Mouse (Mus musculus) kidney, embryonic 14.5 days (tissue): ENCODE measurements at regions not wholly inside any gene's neighbourhood (a gene's known extent, or its start where the extent isn't known, plus 50 kb on each side); places are given as distances from the start of the nearest gene placed in this dataset.

Experiments used
- ATAC-seq: fragments of 200-750 bp; cut with Nextera tagmentation; 2 replicates; pipeline ENCODE4 v1.8.0; 2017; ENCODE audit warnings: moderate number of reproducible peaks, mild to moderate bottlenecking, moderate TSS enrichment, moderate library complexity; ENCODE audit not compliant: low FRiP score, low TSS enrichment
- H3K27ac ChIP-seq: fragments of 300-500 bp; sonication (generic); 2 replicates; pipeline ENCODE4 v1.5.1; 2014; ENCODE audit warnings: low read depth, mild to moderate bottlenecking, low read length, moderate library complexity, mixed read lengths
- H3K27me3 ChIP-seq: fragments of 300-500 bp; sonication (generic); 2 replicates; pipeline ENCODE4 v1.6.1; 2014; ENCODE audit warnings: mild to moderate bottlenecking, low read length; ENCODE audit not compliant: control insufficient read depth, insufficient read depth
- H3K36me3 ChIP-seq: fragments of 300-500 bp; sonication (generic); 2 replicates; pipeline ENCODE4 v1.6.1; 2014; ENCODE audit warnings: low read length, mixed read lengths; ENCODE audit not compliant: control insufficient read depth, insufficient read depth
- H3K4me1 ChIP-seq: fragments of 300-500 bp; sonication (generic); 2 replicates; pipeline ENCODE4 v1.6.1; 2014; ENCODE audit warnings: low read length, mixed read lengths; ENCODE audit not compliant: control insufficient read depth, insufficient read depth
- H3K4me2 ChIP-seq: fragments of 300-500 bp; sonication (generic); replicated peaks from 2 replicates; pipeline ENCODE4 v1.6.1; 2014; ENCODE audit warnings: low read depth, mild to moderate bottlenecking, low read length
- H3K4me3 ChIP-seq: fragments of 300-500 bp; sonication (generic); 2 replicates; pipeline ENCODE4 v1.5.1; 2014; ENCODE audit warnings: mild to moderate bottlenecking, low read length
- H3K9ac ChIP-seq: fragments of 300-500 bp; sonication (generic); 2 replicates; pipeline ENCODE4 v1.6.1; 2014; ENCODE audit warnings: low read depth, mild to moderate bottlenecking, low read length, moderate library complexity
- H3K9me3 ChIP-seq: fragments of 300-500 bp; sonication (generic); 2 replicates; pipeline ENCODE4 v1.6.1; 2016; ENCODE audit warnings: low read length; ENCODE audit not compliant: control insufficient read depth
- WGBS: fragments of 180-500 bp; shearing (Covaris S2); extraction: QIAGEN DNeasy Blood & Tissue Kit; methylation state at CpG from one replicate; pipeline ENCODE4 v1.1.7; 2014; 5-methylcytosine and 5-hydroxymethylcytosine counted together

DNA sequence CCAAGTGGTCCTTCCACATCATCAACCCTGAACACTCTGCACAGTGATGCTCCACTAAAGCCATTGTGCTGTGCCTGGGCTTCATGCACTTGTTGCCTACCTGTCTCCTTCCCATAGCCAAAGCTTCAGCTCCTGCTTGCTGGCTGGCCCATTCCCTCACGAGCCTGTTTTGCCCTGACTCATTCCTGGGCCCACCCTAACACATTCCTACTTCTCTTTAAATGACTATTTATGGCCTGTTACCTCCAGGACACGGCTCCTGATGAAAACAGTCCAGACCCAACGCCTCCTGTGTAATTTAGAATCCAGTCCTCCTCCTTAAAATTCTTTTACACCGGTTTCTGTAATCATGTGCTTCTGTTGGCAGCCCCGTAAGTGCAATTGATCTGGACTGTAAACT is 175.1 kb upstream of the Tnp1 start:
- Histone ChIP-seq H3K9ac (no peak overlapping the region), H3K4me3 (no peak overlapping the region), H3K27ac (no peak overlapping the region), H3K4me2 (no peak overlapping the region), H3K9me3 (no peaks in the 10 kb centered on the region), H3K27me3 (no peaks in the 10 kb centered on the region), H3K36me3 (no peaks in the 10 kb centered on the region), H3K4me1 (no peaks in the 10 kb centered on the region)
- ATAC-seq = no peak
- WGBS = 36% methylated on average over 5 of the region's 5 CpGs

DNA sequence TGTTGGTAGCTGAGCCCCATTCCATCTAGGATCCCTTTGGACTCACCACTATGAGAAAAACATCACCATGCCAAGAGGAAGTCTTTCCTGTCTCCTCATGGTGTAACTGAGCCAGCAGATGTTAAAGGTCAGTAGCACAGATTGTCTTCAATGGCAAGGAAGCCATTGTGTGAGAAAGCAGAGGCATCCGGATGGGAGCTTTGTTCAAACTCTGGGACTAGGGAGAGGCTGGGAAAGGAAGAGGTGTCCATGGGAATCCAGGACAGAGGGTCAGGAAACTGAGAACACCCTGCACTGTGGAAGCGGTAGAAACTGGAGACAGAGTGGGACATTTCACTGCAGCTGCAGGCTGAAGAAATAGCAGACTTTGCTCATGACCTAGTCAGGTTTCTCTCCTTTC is 173.1 kb upstream of the Tnp1 start:
- no peak overlapping the region for H3K9ac ChIP-seq
- no peak for ATAC-seq
- no peaks in the 10 kb centered on the region for H3K36me3 ChIP-seq
- H3K4me3 ChIP-seq = no peak overlapping the region
- no peak overlapping the region for H3K27ac ChIP-seq
- no peaks in the 10 kb centered on the region for H3K4me1 ChIP-seq
- no peaks in the 10 kb centered on the region for H3K9me3 ChIP-seq
- H3K4me2 ChIP-seq = no peak overlapping the region
- H3K27me3 ChIP-seq = no peaks in the 10 kb centered on the region
- 79% methylated on average over 2 of the region's 2 CpGs for WGBS

DNA sequence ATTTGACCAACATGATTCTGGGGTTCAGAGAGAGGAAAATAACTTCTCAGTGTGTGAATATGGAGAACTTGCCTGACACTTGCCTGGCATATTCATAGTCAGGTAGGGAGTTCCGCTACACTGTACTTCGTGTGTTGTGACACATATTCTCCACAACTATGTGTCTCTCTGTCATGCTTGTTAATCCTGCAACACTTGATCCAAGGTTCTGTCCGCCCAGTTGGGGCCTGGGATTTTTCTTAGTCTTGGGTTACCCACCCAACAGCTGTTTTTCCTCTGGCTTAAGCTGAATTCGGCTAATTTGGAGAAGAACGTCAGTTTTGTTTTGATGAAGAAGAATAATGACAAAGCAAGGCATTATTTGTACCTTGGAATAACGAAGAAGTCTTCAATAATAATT is 168.8 kb upstream of the Tnp1 start:
- Histone ChIP-seq H3K4me1 (no peaks in the 10 kb centered on the region), H3K9ac (no peak overlapping the region), H3K36me3 (no peaks in the 10 kb centered on the region), H3K27me3 (no peaks in the 10 kb centered on the region), H3K4me2 (no peak overlapping the region), H3K9me3 (no peaks in the 10 kb centered on the region), H3K27ac (no peak overlapping the region), H3K4me3 (no peak overlapping the region)
- WGBS = 61% methylated on average over 6 of the region's 6 CpGs
- no peak for ATAC-seq

DNA sequence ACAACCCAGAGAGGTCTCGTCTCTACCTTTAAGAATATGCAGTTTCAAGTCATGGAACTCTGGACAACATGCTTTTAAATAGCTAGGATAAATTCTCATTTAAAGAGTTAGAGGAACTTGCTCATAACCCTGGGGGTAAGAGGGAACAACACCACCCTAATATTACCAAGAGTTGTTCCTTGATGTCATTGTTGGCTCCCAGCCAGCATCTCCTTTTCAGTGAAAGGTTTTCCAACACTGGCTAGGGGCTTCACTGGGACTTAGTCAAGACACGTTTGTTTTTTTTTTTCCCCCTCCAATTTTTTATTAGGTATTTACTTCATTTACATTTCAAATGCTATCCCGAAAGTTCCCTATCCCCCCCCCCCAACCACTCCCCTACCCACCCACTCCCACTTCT is 163.1 kb upstream of the Tnp1 start:
- no peak overlapping the region for H3K27ac ChIP-seq
- H3K36me3 ChIP-seq = no peaks in the 10 kb centered on the region
- no peak overlapping the region for H3K9ac ChIP-seq
- ATAC-seq = no peak
- no peaks in the 10 kb centered on the region for H3K27me3 ChIP-seq
- no peaks in the 10 kb centered on the region for H3K9me3 ChIP-seq
- no peak overlapping the region for H3K4me3 ChIP-seq
- H3K4me2 ChIP-seq = no peak overlapping the region
- WGBS = 70% methylated on average over 3 of the region's 3 CpGs
- H3K4me1 ChIP-seq = no peaks in the 10 kb centered on the region

DNA sequence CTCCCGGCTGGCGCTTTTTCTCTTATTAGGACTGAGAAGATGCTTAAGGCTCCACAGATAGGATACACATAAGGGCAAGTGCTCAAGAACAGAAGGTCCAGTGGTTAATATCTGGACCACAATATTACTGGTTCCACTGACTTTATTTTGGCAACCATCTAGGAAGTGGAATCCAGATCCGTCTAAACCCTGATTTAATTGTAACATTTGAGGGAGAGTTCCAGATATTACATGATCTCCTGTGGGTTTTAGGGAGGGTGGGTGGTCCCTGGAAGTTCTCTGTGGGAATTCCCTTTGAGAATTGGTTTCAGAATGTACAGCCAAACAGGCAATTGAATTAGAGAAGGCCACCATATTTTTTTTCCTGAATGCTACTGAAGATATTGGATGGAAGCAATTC is 161.4 kb upstream of the Tnp1 start:
- no peaks in the 10 kb centered on the region for H3K4me1 ChIP-seq
- H3K27ac ChIP-seq = no peak overlapping the region
- no peak overlapping the region for H3K4me2 ChIP-seq
- no peak overlapping the region for H3K4me3 ChIP-seq
- no peaks in the 10 kb centered on the region for H3K27me3 ChIP-seq
- H3K9ac ChIP-seq = no peak overlapping the region
- no peak for ATAC-seq
- H3K9me3 ChIP-seq = no peaks in the 10 kb centered on the region
- WGBS = 95% methylated on average over 3 of the region's 3 CpGs
- H3K36me3 ChIP-seq = no peaks in the 10 kb centered on the region

DNA sequence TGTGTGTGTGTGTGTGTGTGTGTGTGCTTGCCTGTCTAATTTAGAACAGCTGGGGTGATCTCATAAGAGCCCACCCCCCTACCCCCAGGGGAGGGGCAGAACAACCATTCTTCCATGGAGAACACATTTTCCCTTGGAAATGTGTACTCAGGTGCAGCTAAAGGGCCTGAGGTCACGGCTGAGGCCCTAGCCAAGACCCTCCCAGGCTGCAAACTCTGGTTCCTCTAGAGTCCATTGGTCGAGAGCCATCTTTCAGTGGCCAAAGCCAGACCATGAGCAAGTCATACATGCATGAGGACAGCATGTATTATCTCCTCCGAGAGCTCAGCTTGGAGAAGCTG is 154.9 kb upstream of the Tnp1 start:
- no peak overlapping the region for H3K4me3 ChIP-seq
- WGBS = 39% methylated on average over 3 of the region's 3 CpGs

DNA sequence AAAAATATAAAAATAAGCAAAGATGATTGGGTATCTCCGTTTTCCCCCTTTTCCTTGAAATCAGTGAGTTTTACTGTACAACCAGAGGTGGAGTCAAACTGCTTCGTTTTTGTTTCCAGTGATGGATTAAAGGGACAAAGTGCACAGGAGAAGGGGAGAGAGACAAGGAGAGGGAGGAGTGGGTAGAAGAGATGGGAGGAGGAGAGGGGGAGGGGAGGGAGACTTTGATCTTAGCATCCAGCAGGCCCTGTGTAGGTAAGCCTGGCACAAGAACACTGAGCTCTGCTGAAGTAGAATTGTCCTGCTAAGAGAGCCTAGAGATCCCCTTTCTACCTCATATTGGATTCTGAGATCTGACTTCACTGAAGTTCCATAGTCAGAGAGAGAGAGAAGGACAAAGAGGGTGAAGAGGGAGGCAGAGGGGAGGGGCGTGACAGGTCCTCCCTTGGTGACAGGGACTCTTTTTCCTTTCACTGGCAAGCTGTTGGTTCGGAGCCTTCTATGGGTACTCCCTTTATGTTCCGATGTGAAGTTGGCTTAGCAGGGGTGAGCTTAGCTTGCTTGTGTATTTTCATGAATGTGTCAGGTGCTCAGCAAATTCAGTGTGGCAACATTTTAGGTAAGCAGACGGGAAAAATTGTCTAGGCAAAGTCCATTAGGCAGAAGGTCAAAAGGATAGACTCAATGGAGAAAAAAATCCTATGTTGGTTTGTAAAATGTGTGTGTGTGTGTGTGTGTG is 154.4 kb upstream of the Tnp1 start:
- Histone ChIP-seq H3K4me3 (no peak overlapping the region), H3K4me2 (no peak overlapping the region), H3K27me3 (no peaks in the 10 kb centered on the region), H3K4me1 (peaks cover 15% of the 10 kb centered on the region), H3K36me3 (no peaks in the 10 kb centered on the region), H3K9ac (no peak overlapping the region), H3K9me3 (peaks cover 5% of the 10 kb centered on the region), H3K27ac (0 out of 2 replicates have a peak overlapping the region, but pooled peaks have one; percentile 47)
- ATAC-seq = peak; percentile 82
- 37% methylated on average over 6 of the region's 6 CpGs for WGBS

More for the DNA sequence above, 154.9 kb upstream of the Tnp1 start:
- Histone ChIP-seq H3K27me3 (no peaks in the 10 kb centered on the region), H3K36me3 (no peaks in the 10 kb centered on the region), H3K9me3 (peaks cover 5% of the 10 kb centered on the region), H3K27ac (no peak overlapping the region), H3K4me2 (no peak overlapping the region), H3K4me1 (peaks cover 15% of the 10 kb centered on the region), H3K9ac (no peak overlapping the region)
- ATAC-seq = peak; percentile 59

DNA sequence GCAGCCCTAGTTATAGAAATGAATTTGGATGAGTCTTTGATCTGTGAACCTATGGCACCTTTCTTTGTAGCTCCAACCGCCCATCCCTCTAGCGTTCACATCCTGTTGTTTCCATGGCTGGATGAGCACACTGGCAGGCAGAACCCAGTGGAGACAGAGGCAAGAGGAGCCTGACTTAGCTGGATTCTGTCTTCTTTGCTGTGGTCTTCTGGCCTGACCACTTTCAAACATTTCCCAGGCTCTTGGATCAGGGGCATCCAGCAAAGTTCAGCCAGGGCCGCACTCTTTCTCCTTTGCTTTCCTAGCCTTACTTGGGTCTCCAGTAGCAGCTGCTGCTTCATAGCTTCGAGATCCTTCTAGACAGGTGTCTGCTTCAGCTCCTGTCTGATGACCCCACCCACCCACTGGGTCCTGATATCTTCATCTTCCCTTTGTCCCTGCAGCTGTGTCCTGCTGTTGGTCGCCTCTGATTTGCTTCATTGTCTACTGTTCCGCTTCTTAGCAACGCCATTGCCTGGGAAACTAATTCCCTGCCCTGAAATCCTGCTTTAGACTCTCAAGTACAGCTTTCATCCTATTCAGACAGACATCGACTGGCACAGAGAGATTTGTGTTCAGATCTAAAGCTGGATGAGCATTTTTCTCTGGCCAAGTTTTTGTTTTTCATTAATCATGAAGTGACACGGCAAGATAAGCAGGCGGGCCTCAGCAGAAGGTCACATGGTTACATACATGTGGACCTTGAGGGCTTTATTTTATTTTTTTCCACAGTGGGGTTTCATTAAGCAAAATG is 153.6 kb upstream of the Tnp1 start:
- Histone ChIP-seq H3K4me1 (peaks cover 15% of the 10 kb centered on the region), H3K4me3 (no peak overlapping the region), H3K27ac (peak overlapping the region; percentile 38; the same call in 1 of the 2 replicates), H3K4me2 (no peak overlapping the region), H3K27me3 (no peaks in the 10 kb centered on the region), H3K9me3 (peaks cover 5% of the 10 kb centered on the region), H3K36me3 (no peaks in the 10 kb centered on the region), H3K9ac (no peak overlapping the region)
- WGBS = 53% methylated on average over 10 of the region's 10 CpGs
- ATAC-seq = peak; percentile 53; the same call in 1 of the 2 replicates

DNA sequence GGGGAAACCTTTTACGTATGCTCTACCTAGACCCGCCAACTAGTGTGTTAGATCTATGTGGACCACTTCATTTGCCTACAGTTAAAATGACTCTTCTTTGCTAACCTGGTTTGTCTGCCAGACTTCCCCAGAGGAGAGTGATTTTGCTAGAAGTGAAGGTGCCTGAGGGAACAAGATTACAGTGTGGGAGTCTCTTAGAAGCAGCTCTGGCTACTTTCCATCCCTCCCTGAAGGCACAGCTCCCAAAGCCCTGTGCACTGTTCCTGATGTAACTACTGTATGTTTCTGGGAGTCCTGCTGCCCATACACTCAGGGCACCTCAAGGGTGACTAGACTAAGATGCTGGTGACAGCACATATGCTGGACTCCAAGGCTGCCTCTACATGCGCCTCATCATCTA is 144.5 kb upstream of the Tnp1 start:
- Histone ChIP-seq H3K4me1 (no peaks in the 10 kb centered on the region), H3K4me2 (no peak overlapping the region), H3K27ac (no peak overlapping the region), H3K9ac (no peak overlapping the region), H3K36me3 (no peaks in the 10 kb centered on the region), H3K4me3 (no peak overlapping the region), H3K9me3 (no peaks in the 10 kb centered on the region), H3K27me3 (no peaks in the 10 kb centered on the region)
- WGBS = 97% methylated on average over 3 of the region's 3 CpGs
- ATAC-seq = no peak
